Mouse (Mus musculus): ENCODE measurements around the gene Pfn3. TPM values are rescaled to one million over a fixed set of nuclear protein-coding genes. Genes with fewer than 3 reads are reported as not detected.
A peak's percentile ranks its signal among the peaks of the same experiment; 100 is the strongest.
"Not testable (repeated sequence)": the region's sequence is repeated elsewhere in the genome, so short reads cannot be mapped to it uniquely, and the experiment has no call there.

Pfn3 gene
- total and polyA plus RNA-seq, 2 experiments from 2014 or later = 0.93 TPM; not detected in 1

GRCm38 (mm10) chr13:55445361-55446091 is 30.5 kb upstream of the Pfn3 start:
- peak; percentile 32; the same call in 1 of the 2 replicates for TF ChIP-seq CTCF (IDR thresholded peaks at IDR 0.05; ENCODE audit: low read depth)
- H3K27ac ChIP-seq (ENCODE audit: low read depth, low read length) = peak overlapping the region; percentile 86
- H3K9me3 ChIP-seq (ENCODE audit: low read length) = no peaks in the 10 kb centered on the region
- peak; percentile 23 for ATAC-seq
- H3K4me2 ChIP-seq (ENCODE audit: low read depth) = peak overlapping the region; percentile 84
- peak overlapping the region; percentile 86 for H3K4me3 ChIP-seq (ENCODE audit: low read depth, low read length)
- H3K27me3 ChIP-seq (ENCODE audit: insufficient read depth, low read length) = no peaks in the 10 kb centered on the region
- H3K36me3 ChIP-seq (ENCODE audit: insufficient read depth) = peaks cover 4% of the 10 kb centered on the region
- peak overlapping the region; percentile 81 for H3K9ac ChIP-seq
- no peak for DNase-seq
- H3K4me1 ChIP-seq (ENCODE audit: insufficient read depth) = no peaks in the 10 kb centered on the region; the same call in 1 of the 2 replicates
- under 1% methylated on average over 61 of the region's 66 CpGs for WGBS

DNA sequence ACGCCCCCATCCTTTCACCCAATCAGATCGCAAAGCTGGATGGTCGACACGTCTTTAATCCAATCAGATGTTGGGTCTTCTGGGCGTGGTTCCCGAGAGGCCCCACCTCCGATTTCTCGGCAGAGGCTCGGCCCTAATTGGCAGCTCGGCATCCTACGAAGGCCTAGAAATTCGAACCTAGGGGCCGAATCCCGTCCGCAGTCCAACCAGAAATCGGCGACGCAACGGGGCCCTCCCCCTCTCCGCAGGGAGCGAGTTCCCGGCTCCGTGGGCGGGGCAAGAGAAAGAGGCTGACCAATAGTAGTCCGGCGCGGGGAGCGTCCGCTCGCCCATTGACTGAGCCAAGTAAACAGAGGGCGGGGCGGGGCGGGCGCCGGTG is 29.9 kb upstream of the Pfn3 start, which contains the start of gene Grk6:
Gene Grk6 (plus strand): TSS at position 136 of the 379 bp plus-strand sequence.
- Histone ChIP-seq H3K27ac (ENCODE audit: low read depth, low read length) (peak within 1 kb of the TSS; percentile 93), H3K9me3 (ENCODE audit: low read length) (no peaks in the 10 kb centered on the region), H3K4me3 (ENCODE audit: low read depth, low read length) (peak within 1 kb of the TSS; percentile 86), H3K27me3 (ENCODE audit: insufficient read depth, low read length) (no peaks in the 10 kb centered on the region), H3K4me2 (ENCODE audit: low read depth) (peak within 1 kb of the TSS; percentile 84), H3K9ac (peak within 1 kb of the TSS; percentile 81), H3K36me3 (ENCODE audit: insufficient read depth) (no peaks in the 10 kb centered on the region), H3K4me1 (ENCODE audit: insufficient read depth) (no peaks in the 10 kb centered on the region; the same call in 1 of the 2 replicates)
- no peak for TF ChIP-seq CTCF (IDR thresholded peaks at IDR 0.05; ENCODE audit: low read depth)
- 1% methylated on average over 30 of the region's 35 CpGs for WGBS
- DNase-seq (peak; percentile 100), ATAC-seq (peak; percentile 95)

DNA sequence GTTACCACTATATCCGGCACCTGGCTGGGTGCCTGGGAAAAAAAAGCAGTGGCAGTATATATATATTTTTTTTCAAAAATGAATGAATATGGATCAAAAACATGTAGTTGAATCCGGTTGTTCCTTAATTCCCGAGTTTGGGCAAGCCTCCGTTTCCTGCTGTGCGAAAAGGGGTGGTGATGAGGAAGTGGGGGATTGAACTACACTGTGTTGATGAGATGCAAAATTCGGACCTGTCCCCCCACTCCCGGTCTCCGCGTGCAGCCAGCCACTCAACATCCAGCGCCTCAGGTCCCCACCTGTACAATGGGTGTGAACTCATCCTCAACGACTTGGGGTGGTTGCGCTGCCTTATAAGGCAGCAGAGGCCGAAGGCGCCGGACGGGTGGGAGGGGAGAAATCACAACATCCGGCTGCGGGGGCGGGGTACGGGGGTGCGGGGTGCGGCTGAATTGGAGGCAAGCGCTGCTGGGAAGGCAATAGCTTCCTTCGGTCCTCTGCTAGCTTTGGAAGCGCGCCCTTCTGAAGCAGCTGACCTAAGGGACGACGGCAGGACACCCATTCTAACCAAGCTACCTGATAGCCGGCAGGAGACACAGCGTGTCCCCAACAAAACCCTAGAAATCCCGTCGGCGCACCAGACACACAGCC is 29.4 kb upstream of the Pfn3 start:
- no peak for TF ChIP-seq CTCF (IDR thresholded peaks at IDR 0.05; ENCODE audit: low read depth)
- H3K4me1 ChIP-seq (ENCODE audit: insufficient read depth) = no peaks in the 10 kb centered on the region; the same call in 1 of the 2 replicates
- H3K36me3 ChIP-seq (ENCODE audit: insufficient read depth) = no peaks in the 10 kb centered on the region
- DNase-seq (no peak), ATAC-seq (peak; percentile 65)
- WGBS = under 1% methylated on average over 33 of the region's 33 CpGs
- H3K27me3 ChIP-seq (ENCODE audit: insufficient read depth, low read length) = no peaks in the 10 kb centered on the region
- peak overlapping the region; percentile 93 for H3K27ac ChIP-seq (ENCODE audit: low read depth, low read length)
- H3K4me2 ChIP-seq (ENCODE audit: low read depth) = peak overlapping the region; percentile 58
- H3K9me3 ChIP-seq (ENCODE audit: low read length) = no peaks in the 10 kb centered on the region
- H3K4me3 ChIP-seq (ENCODE audit: low read depth, low read length) = peak overlapping the region; percentile 86
- H3K9ac ChIP-seq = peak overlapping the region; percentile 60

GRCm38 (mm10) chr13:55443799-55444285 is 28.8 kb upstream of the Pfn3 start:
- Histone ChIP-seq H3K4me1 (ENCODE audit: insufficient read depth) (no peaks in the 10 kb centered on the region; the same call in 1 of the 2 replicates), H3K9me3 (ENCODE audit: low read length) (no peaks in the 10 kb centered on the region), H3K4me2 (ENCODE audit: low read depth) (peak overlapping the region; percentile 58), H3K9ac (peak overlapping the region; percentile 60), H3K4me3 (ENCODE audit: low read depth, low read length) (peak overlapping the region; percentile 86), H3K27ac (ENCODE audit: low read depth, low read length) (peak overlapping the region; percentile 93; the same call in 1 of the 2 replicates), H3K36me3 (ENCODE audit: insufficient read depth) (no peaks in the 10 kb centered on the region), H3K27me3 (ENCODE audit: insufficient read depth, low read length) (no peaks in the 10 kb centered on the region)
- no peak for ATAC-seq
- no peak for TF ChIP-seq CTCF (IDR thresholded peaks at IDR 0.05; ENCODE audit: low read depth)
- WGBS = 38% methylated on average over 9 of the region's 9 CpGs
- no peak for DNase-seq

DNA sequence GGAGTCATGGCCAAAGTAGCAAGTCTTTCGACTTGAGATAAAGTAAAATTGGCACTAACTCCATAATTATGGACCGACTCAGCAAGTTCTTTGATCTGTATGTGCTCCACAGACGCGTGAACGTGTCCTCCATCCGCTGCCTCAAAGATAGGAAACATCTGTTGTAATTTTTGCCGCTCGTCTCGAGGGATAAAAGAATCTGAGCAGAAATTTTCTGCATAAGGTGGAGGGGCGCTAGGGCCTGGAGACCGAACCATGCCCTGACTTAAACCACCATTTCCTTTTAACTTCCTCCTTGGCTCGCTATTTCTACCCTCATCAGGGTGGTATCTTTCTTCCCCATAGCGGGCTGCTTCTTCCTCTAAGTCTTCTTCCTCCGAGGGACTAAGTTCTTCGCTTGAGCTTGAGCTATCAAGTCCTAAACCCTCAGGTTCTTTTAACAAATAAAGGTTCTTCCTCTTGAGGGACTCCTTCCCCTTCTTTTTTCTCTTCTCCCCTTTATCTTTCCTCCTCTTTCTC is 22.1 kb upstream of the Pfn3 start:
- not testable (repeated sequence) for H3K4me2 ChIP-seq (ENCODE audit: low read depth); H3K36me3 ChIP-seq (ENCODE audit: insufficient read depth); H3K4me1 ChIP-seq (ENCODE audit: insufficient read depth); DNase-seq; H3K27me3 ChIP-seq (ENCODE audit: insufficient read depth, low read length); H3K4me3 ChIP-seq (ENCODE audit: low read depth, low read length); H3K9me3 ChIP-seq (ENCODE audit: low read length); H3K9ac ChIP-seq; H3K27ac ChIP-seq (ENCODE audit: low read depth, low read length); ATAC-seq
- WGBS = 91% methylated on average over 14 of the region's 15 CpGs

DNA sequence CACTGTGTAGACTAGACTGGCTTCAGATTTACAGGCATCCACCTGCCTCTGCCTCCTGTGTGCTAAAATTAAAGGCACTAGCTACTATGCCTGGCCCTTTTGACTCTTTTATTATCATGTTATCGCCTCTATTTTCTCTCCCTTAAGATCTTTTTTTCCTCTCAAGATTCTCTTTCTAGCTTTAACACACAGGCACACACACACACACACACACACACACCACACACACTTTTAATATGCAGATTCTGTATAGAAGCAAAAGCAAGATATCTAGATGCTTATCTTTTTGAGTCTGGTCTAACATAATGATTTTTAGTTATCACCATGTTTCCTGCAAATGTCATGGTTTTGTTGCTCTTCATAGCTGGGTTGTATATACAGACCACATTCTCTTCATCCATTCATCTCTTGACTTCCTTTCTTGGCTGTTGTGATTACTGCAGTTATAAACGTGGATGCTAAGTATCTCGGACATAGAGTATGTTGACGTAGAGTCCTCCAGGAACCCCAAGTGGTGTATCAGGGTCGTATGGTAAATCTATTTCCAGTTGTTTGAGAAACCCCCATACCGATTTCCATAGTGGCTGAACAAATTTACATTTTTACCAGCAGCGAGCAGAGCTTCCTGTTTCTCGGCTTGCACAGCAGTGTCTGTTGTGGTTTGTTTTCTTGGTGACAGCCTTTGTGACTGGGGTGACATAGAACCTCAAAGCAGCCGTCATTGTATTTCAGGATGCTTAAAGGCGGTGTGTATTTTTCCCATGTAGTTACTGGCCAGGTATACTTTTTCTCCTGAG is 17.1 kb upstream of the Pfn3 start:
- H3K27me3 ChIP-seq (ENCODE audit: insufficient read depth, low read length) = no peaks in the 10 kb centered on the region
- no peaks in the 10 kb centered on the region for H3K4me1 ChIP-seq (ENCODE audit: insufficient read depth)
- ATAC-seq = no peak
- DNase-seq = no peak
- no peak overlapping the region for H3K4me3 ChIP-seq (ENCODE audit: low read depth, low read length)
- no peaks in the 10 kb centered on the region for H3K36me3 ChIP-seq (ENCODE audit: insufficient read depth)
- no peak overlapping the region for H3K4me2 ChIP-seq (ENCODE audit: low read depth)
- 79% methylated on average over 10 of the region's 10 CpGs for WGBS
- H3K9ac ChIP-seq = no peak overlapping the region
- no peak for TF ChIP-seq CTCF (IDR thresholded peaks at IDR 0.05; ENCODE audit: low read depth)
- H3K27ac ChIP-seq (ENCODE audit: low read depth, low read length) = no peak overlapping the region
- no peaks in the 10 kb centered on the region for H3K9me3 ChIP-seq (ENCODE audit: low read length)
